Mouse (Mus musculus) left cerebral cortex, postnatal 10 days (tissue): ENCODE measurements around the gene Gm266. TPM values are rescaled to one million over a fixed set of nuclear protein-coding genes. Genes with fewer than 3 reads are reported as not detected.

Source experiments
- DNase-seq, 2 experiments: peaks; one replicate each; pipeline ENCODE4 v3.0.0; 2021 to 2022; ENCODE audit warnings: low spot score in 2 of 2, mixed read lengths in 1 of 2; ENCODE audit errors: extremely low spot score in 1 of 2
- intact Hi-C: fragments of 180-260 bp; cut with DNase I; formaldehyde crosslinking; loops from one replicate; pipeline ENCODE4 v1.15.1; 2025
- total RNA-seq, 2 experiments: library from RNA; stranded (reverse); gene quantifications; 2 replicates each; pipeline ENCODE4 v1.2.3; 2021

The Gm266 gene
- total RNA-seq, 2 experiments from 2014 or later: 4.0 TPM

DNA sequence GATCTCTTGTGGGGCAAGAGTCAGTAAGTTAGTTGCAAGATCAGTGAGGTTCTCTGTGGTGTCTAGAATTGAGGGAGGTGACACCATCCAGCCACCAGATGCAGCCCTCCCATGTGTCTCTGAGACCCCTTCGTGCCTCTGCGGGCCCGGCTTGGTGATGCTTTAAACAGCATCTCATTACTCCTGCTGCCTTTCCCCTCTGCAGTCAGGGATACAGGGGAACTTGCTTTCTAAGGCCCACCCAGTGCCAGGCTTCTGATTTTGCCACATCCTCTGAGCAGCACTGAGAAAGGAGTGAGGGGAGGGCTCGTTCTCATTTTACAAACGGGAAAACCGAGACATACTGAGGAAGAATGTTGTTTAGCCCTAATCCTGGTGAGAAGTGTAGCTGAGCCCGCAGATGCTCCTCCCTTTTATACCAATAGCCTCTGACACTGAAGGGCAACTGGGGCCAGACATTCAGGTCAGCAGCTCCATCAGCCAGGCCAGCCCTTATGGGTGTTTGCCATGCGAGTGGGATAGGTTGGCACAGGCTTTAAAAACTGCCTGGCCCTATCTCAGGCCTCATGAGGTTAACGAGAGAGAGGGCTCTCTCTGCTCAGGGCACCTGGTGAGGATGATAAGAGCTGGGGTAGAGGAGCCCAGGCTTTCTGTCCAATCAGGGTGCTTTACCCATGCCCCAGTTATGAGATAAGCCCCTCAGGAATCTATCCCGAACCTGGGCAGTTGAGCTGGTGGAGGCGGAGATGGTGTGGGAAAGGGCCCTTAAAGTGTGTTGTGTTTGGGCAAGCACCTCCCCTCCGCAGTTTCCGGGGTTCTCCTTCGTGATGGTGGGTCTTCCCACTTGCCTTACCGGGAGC lies 42.4 kb downstream of the Gm266 start:
- intact Hi-C loops: no loop called here
- no peak for DNase-seq

GRCm38 (mm10) chr12:111442309-111443010 lies 43.2 kb downstream of the Gm266 start, which contains the start of gene Tnfaip2:
Tnfaip2 (plus strand) TSS chr12:111442469.
- intact Hi-C loops: no loop called here

DNA sequence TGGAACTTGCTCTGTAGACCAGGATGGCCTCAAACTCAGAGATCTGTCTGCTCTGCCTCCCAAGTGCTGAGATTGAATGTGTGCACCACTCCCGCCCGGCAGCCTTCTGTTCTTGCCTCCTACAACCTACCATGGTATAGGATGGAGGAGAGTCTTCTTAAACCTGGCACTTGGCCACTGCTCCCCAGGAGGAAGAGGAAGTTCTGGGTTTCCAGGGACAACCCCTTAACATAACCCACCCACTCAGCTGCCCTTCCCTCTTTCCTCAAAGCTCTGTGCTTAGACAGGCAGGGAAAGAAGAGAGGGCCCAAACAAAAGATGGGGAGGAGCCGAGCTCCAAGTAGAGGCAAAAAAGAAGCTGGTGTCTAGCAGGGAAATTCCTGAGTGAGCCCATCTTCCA lies 44.1 kb downstream of the Gm266 start:
- intact Hi-C loops: no loop called here
- peak in 1 of 2 experiments; percentile 50 for DNase-seq

More at GRCm38 (mm10) chr12:111442309-111443010, 43.2 kb downstream of the Gm266 start, which contains the start of gene Tnfaip2:
- peak in 1 of 2 experiments; percentile 81 for DNase-seq

- intact Hi-C loops: no loop called here
- DNase-seq: no peak
Observed at GRCm38 (mm10) chr12:111440701-111441373, 44.8 kb downstream of the Gm266 start.

GRCm38 (mm10) chr12:111438850-111439249 lies 46.8 kb downstream of the Gm266 start:
- intact Hi-C loops: no loop called here
- DNase-seq: no peak

DNA sequence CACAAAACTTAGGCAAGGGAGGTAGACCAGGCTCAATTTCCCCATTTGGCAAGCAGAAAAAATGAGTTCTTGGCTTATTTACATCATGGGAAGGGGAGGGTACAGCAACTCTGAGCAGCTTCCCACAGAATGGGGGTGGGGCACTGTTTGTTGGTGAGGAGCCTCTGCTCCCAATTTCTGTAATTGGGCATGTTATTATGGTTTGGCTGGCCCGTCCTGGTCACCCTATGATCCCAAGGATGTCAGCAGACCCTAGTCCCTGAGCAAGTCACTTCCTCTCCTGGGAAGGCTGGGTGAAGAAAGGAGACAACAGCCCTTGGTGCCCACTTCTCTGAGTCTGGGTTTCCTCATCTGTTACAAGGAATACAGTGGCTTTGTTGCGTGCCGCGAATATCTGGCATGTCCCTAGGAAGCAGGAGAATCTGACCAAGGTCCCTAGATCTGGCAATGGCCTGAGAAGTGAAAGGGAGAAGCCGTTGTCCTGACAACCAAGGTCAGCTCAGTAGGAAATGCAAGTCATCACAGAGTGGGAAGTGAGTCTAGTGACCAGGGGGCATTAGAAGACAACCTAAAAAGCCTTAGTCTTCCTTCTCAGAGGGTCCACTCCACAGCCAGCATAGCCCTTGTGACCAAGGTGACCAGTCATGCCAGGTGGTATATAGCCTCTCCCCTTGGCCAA lies 48.3 kb downstream of the Gm266 start:
- no peak for DNase-seq
- intact Hi-C loops: no loop called here

DNA sequence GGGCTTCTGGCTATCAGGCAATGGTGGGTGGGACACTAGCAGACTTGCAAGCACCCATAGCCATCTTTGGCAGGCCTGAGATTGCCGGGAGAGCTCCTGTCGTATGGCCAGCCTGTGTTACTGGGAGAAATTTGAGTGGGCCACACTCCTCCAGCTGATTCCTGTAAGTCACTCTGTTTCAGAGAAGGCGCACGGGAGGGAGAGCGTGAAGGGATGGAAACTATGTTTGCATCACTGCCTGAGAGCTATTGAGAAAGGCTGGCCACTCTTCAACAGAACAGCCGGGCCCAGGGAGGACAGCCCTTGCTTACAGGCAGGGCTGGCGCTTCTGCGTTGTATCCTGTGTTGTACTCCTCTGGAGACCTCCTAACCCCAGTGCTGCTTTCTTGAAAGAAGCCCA lies 49.0 kb downstream of the Gm266 start:
- intact Hi-C loops: no loop called here
- no peak for DNase-seq

DNA sequence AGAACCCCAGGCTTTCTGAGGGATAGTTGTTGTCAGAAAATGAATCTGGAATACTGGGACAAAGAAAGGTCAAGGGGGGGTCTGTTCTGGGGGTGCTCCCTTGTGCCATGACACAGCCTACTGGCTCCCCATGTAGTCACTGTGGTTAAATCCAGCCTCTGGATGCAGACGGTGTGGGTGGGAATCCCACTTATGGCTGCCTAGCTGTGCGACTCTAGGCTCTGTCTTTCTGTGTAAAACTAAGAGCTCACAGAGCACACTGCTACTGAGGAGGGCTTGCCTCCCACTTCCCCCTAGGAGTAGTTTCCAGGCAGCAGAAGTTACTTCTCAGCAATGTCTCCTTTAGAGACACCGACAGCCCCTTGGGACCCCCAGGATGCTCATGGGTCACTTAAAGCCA lies 49.5 kb downstream of the Gm266 start:
- intact Hi-C loops: no loop called here
- no peak for DNase-seq

DNA sequence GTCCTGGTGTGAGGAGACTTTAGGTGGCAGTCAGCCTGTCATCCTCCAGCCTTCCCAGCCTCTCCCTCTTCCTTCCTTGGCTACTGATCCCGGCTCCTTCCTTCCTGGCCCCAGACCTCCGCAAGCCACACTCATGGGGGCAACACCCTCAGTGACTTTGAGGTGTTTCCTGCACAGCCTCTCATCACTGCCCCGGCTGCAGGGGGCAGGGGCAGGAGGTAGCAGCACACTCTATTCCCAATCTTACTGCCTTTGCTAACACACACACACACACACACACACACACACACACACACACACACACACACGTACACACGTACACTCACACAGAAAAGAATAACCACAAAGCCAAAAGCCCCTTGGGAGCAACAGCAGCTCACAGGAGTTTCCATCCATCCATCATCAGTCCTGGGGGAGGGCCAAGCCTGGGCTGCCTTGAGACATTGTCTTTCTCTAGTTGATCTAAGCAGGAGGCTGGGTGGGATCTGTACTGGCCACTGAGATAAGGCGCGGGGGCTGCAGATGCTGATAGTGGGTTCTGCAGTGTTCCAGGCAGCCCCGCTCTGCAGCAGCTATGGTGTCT lies 50.8 kb downstream of the Gm266 start:
- DNase-seq: no peak
- intact Hi-C loops: no loop called here

Other genes with a start within 250 kb of the Gm266 start
- 10 to 100 TPM; 24.5 to 29.4 TPM for gene Amn, start 214.7 kb downstream of the Gm266 start, total RNA-seq
- 100 to 1,000 TPM; 167 to 169 TPM for gene Cdc42bpb, start 108.1 kb downstream of the Gm266 start, total RNA-seq
- 1 to 10 TPM; 2.6 to 3.0 TPM for gene Lbhd2, start 79.0 kb downstream of the Gm266 start, total RNA-seq
- gene Exoc3l4, start 68.8 kb downstream of the Gm266 start, total RNA-seq: 1 to 10 TPM; 1.1 to 1.7 TPM
- under 1 TPM; 0.61 to 0.81 TPM for gene Tnfaip2, start 43.4 kb downstream of the Gm266 start, total RNA-seq
- gene Eif5, start 52.2 kb upstream of the Gm266 start, total RNA-seq: 100 to 1,000 TPM; 265 to 276 TPM
- 100 to 1,000 TPM; 132 to 137 TPM for gene Mark3, start 88.7 kb upstream of the Gm266 start, total RNA-seq
- 1,000 to 10,000 TPM in 1 of 2 experiments, 100 to 1,000 TPM in 1; 966 to 1,046 TPM for gene Ckb, start 186.5 kb upstream of the Gm266 start, total RNA-seq
- 10 to 100 TPM; 19.2 to 19.5 TPM for gene Trmt61a, start 192.3 kb upstream of the Gm266 start, total RNA-seq
- 10 to 100 TPM; 40.6 to 43.2 TPM for gene Bag5, start 227.4 kb upstream of the Gm266 start, total RNA-seq
- 10 to 100 TPM; 37.9 to 38.6 TPM for gene Apopt1, start 227.4 kb upstream of the Gm266 start, total RNA-seq